Mouse (Mus musculus): ENCODE measurements around the gene Rbm8a. TPM values are rescaled to one million over a fixed set of nuclear protein-coding genes. Genes with fewer than 3 reads are reported as not detected.

Rbm8a gene
- polyA plus RNA-seq, 1 experiment from 2014 or later = 147 TPM

GRCm38 (mm10) chr3:96632058-96632457, 2.3 kb downstream of the Rbm8a start:
- peaks cover 12% of the 10 kb centered on the region for H3K4me1 ChIP-seq (ENCODE audit: control insufficient read depth, insufficient read depth, low read length)
- no peaks in the 10 kb centered on the region for H3K27me3 ChIP-seq (ENCODE audit: control insufficient read depth, insufficient read depth, low read length)
- no peak for ATAC-seq (ENCODE audit: insufficient number of reproducible peaks, insufficient read depth, low FRiP score, low read depth)
- H3K9me3 ChIP-seq (ENCODE audit: control insufficient read depth, low read depth, low read length) = no peaks in the 10 kb centered on the region
- peaks cover 21% of the 10 kb centered on the region for H3K36me3 ChIP-seq (ENCODE audit: control insufficient read depth, insufficient read depth, low read length)
- H3K4me2 ChIP-seq (replicated peaks; ENCODE audit: low read depth, low read length) = no peak overlapping the region
- H3K27ac ChIP-seq (ENCODE audit: low read length) = no peak overlapping the region
- H3K4me3 ChIP-seq (ENCODE audit: low read depth, low read length) = no peak overlapping the region
- no peak overlapping the region for H3K9ac ChIP-seq (replicated peaks; ENCODE audit: low read depth, low read length)

- Histone ChIP-seq H3K4me1 (ENCODE audit: control insufficient read depth, insufficient read depth, low read length) (peaks cover 12% of the 10 kb centered on the region), H3K9ac (replicated peaks; ENCODE audit: low read depth, low read length) (no peak overlapping the region), H3K27me3 (ENCODE audit: control insufficient read depth, insufficient read depth, low read length) (no peaks in the 10 kb centered on the region), H3K4me2 (replicated peaks; ENCODE audit: low read depth, low read length) (no peak overlapping the region), H3K9me3 (ENCODE audit: control insufficient read depth, low read depth, low read length) (no peaks in the 10 kb centered on the region), H3K36me3 (ENCODE audit: control insufficient read depth, insufficient read depth, low read length) (peaks cover 31% of the 10 kb centered on the region), H3K27ac (ENCODE audit: low read length) (no peak overlapping the region), H3K4me3 (ENCODE audit: low read depth, low read length) (no peak overlapping the region)
- ATAC-seq (ENCODE audit: insufficient number of reproducible peaks, insufficient read depth, low FRiP score, low read depth) = no peak
- 72% methylated on average over 1 of the region's 1 CpGs for WGBS
These were observed 4.3 kb downstream of the Rbm8a start for GRCm38 (mm10) chr3:96634015-96634414.

- H3K27ac ChIP-seq (ENCODE audit: low read length) = peak within 1 kb of the TSS; percentile 82
- 2% methylated on average over 60 of the region's 60 CpGs for WGBS
- H3K36me3 ChIP-seq (ENCODE audit: control insufficient read depth, insufficient read depth, low read length) = peaks cover 42% of the 10 kb centered on the region
- peak within 1 kb of the TSS; percentile 54 for H3K4me2 ChIP-seq (replicated peaks; ENCODE audit: low read depth, low read length)
- H3K9me3 ChIP-seq (ENCODE audit: control insufficient read depth, low read depth, low read length) = no peaks in the 10 kb centered on the region
- peak within 1 kb of the TSS; percentile 43 for H3K9ac ChIP-seq (replicated peaks; ENCODE audit: low read depth, low read length)
- peaks cover 12% of the 10 kb centered on the region for H3K4me1 ChIP-seq (ENCODE audit: control insufficient read depth, insufficient read depth, low read length)
- no peaks in the 10 kb centered on the region for H3K27me3 ChIP-seq (ENCODE audit: control insufficient read depth, insufficient read depth, low read length)
- peak within 1 kb of the TSS; percentile 45 for H3K4me3 ChIP-seq (ENCODE audit: low read depth, low read length)
- peak; percentile 93 for ATAC-seq (ENCODE audit: insufficient number of reproducible peaks, insufficient read depth, low FRiP score, low read depth)
These were observed 5.5 kb downstream of the Rbm8a start, which contains the start of the genes Pex11b and Gm42957 for GRCm38 (mm10) chr3:96634928-96635879. Gene Pex11b (plus strand): TSS chr3:96635376. Gene Gm42957 (plus strand): TSS chr3:96635474.

GRCm38 (mm10) chr3:96635906-96636305, 6.2 kb downstream of the Rbm8a start:
- H3K9me3 ChIP-seq (ENCODE audit: control insufficient read depth, low read depth, low read length) = no peaks in the 10 kb centered on the region
- H3K36me3 ChIP-seq (ENCODE audit: control insufficient read depth, insufficient read depth, low read length) = peaks cover 43% of the 10 kb centered on the region
- peak overlapping the region; percentile 54 for H3K4me2 ChIP-seq (replicated peaks; ENCODE audit: low read depth, low read length)
- 8% methylated on average over 15 of the region's 15 CpGs for WGBS
- peak overlapping the region; percentile 43 for H3K9ac ChIP-seq (replicated peaks; ENCODE audit: low read depth, low read length)
- peak overlapping the region; percentile 82; the same call in 1 of the 2 replicates for H3K27ac ChIP-seq (ENCODE audit: low read length)
- H3K4me1 ChIP-seq (ENCODE audit: control insufficient read depth, insufficient read depth, low read length) = peaks cover 10% of the 10 kb centered on the region
- no peaks in the 10 kb centered on the region for H3K27me3 ChIP-seq (ENCODE audit: control insufficient read depth, insufficient read depth, low read length)
- ATAC-seq (ENCODE audit: insufficient number of reproducible peaks, insufficient read depth, low FRiP score, low read depth) = no peak
- peak overlapping the region; percentile 45 for H3K4me3 ChIP-seq (ENCODE audit: low read depth, low read length)

GRCm38 (mm10) chr3:96636448-96636847, 6.7 kb downstream of the Rbm8a start:
- Histone ChIP-seq H3K4me3 (ENCODE audit: low read depth, low read length) (peak overlapping the region; percentile 45), H3K4me2 (replicated peaks; ENCODE audit: low read depth, low read length) (peak overlapping the region; percentile 54), H3K9ac (replicated peaks; ENCODE audit: low read depth, low read length) (peak overlapping the region; percentile 43; the same call in 1 of the 2 replicates), H3K27me3 (ENCODE audit: control insufficient read depth, insufficient read depth, low read length) (no peaks in the 10 kb centered on the region), H3K27ac (ENCODE audit: low read length) (no peak overlapping the region), H3K9me3 (ENCODE audit: control insufficient read depth, low read depth, low read length) (no peaks in the 10 kb centered on the region), H3K4me1 (ENCODE audit: control insufficient read depth, insufficient read depth, low read length) (peaks cover 10% of the 10 kb centered on the region), H3K36me3 (ENCODE audit: control insufficient read depth, insufficient read depth, low read length) (peaks cover 44% of the 10 kb centered on the region)
- 69% methylated on average over 11 of the region's 11 CpGs for WGBS
- no peak for ATAC-seq (ENCODE audit: insufficient number of reproducible peaks, insufficient read depth, low FRiP score, low read depth)

- H3K4me1 ChIP-seq (ENCODE audit: control insufficient read depth, insufficient read depth, low read length) = peaks cover 10% of the 10 kb centered on the region
- no peak overlapping the region for H3K4me3 ChIP-seq (ENCODE audit: low read depth, low read length)
- WGBS = 86% methylated on average over 1 of the region's 1 CpGs
- no peaks in the 10 kb centered on the region for H3K27me3 ChIP-seq (ENCODE audit: control insufficient read depth, insufficient read depth, low read length)
- H3K27ac ChIP-seq (ENCODE audit: low read length) = no peak overlapping the region
- H3K9me3 ChIP-seq (ENCODE audit: control insufficient read depth, low read depth, low read length) = no peaks in the 10 kb centered on the region
- no peak overlapping the region for H3K4me2 ChIP-seq (replicated peaks; ENCODE audit: low read depth, low read length)
- H3K9ac ChIP-seq (replicated peaks; ENCODE audit: low read depth, low read length) = no peak overlapping the region
- H3K36me3 ChIP-seq (ENCODE audit: control insufficient read depth, insufficient read depth, low read length) = peaks cover 36% of the 10 kb centered on the region
- ATAC-seq (ENCODE audit: insufficient number of reproducible peaks, insufficient read depth, low FRiP score, low read depth) = no peak
These were observed 9.5 kb downstream of the Rbm8a start for GRCm38 (mm10) chr3:96639219-96639618.

GRCm38 (mm10) chr3:96645018-96645649, 15.4 kb downstream of the Rbm8a start, which contains the start of gene Itga10:
Gene Itga10 (plus strand): TSS chr3:96645584.
- no peaks in the 10 kb centered on the region for H3K4me1 ChIP-seq (ENCODE audit: control insufficient read depth, insufficient read depth, low read length)
- no peaks in the 10 kb centered on the region for H3K27me3 ChIP-seq (ENCODE audit: control insufficient read depth, insufficient read depth, low read length)
- H3K9ac ChIP-seq (replicated peaks; ENCODE audit: low read depth, low read length) = no peak within 1 kb of the TSS
- H3K4me3 ChIP-seq (ENCODE audit: low read depth, low read length) = no peak within 1 kb of the TSS
- H3K36me3 ChIP-seq (ENCODE audit: control insufficient read depth, insufficient read depth, low read length) = peaks cover 18% of the 10 kb centered on the region
- no peak within 1 kb of the TSS for H3K4me2 ChIP-seq (replicated peaks; ENCODE audit: low read depth, low read length)
- no peak within 1 kb of the TSS for H3K27ac ChIP-seq (ENCODE audit: low read length)
- WGBS = 47% methylated on average over 7 of the region's 7 CpGs
- no peaks in the 10 kb centered on the region for H3K9me3 ChIP-seq (ENCODE audit: control insufficient read depth, low read depth, low read length)
- ATAC-seq (ENCODE audit: insufficient number of reproducible peaks, insufficient read depth, low FRiP score, low read depth) = no peak

GRCm38 (mm10) chr3:96647365-96647764, 17.6 kb downstream of the Rbm8a start:
- 80% methylated on average over 3 of the region's 3 CpGs for WGBS
- no peak overlapping the region for H3K27ac ChIP-seq (ENCODE audit: low read length)
- H3K36me3 ChIP-seq (ENCODE audit: control insufficient read depth, insufficient read depth, low read length) = peaks cover 10% of the 10 kb centered on the region
- H3K4me1 ChIP-seq (ENCODE audit: control insufficient read depth, insufficient read depth, low read length) = no peaks in the 10 kb centered on the region
- no peaks in the 10 kb centered on the region for H3K9me3 ChIP-seq (ENCODE audit: control insufficient read depth, low read depth, low read length)
- H3K9ac ChIP-seq (replicated peaks; ENCODE audit: low read depth, low read length) = no peak overlapping the region
- H3K27me3 ChIP-seq (ENCODE audit: control insufficient read depth, insufficient read depth, low read length) = no peaks in the 10 kb centered on the region
- no peak overlapping the region for H3K4me2 ChIP-seq (replicated peaks; ENCODE audit: low read depth, low read length)
- ATAC-seq (ENCODE audit: insufficient number of reproducible peaks, insufficient read depth, low FRiP score, low read depth) = no peak
- no peak overlapping the region for H3K4me3 ChIP-seq (ENCODE audit: low read depth, low read length)
